Mouse (Mus musculus) myocyte (in vitro differentiated cells): Measurements from ENCODE around the gene Itgae. TPM values are rescaled to one million over a fixed set of nuclear protein-coding genes. Genes with fewer than 3 reads are reported as not detected.

Experiments
- H3K27me3 ChIP-seq: one replicate; pipeline ENCODE4 v1.6.1; 2011; ENCODE audit not compliant: control insufficient read depth, insufficient read depth, insufficient read length
- H3K36me3 ChIP-seq: one replicate; pipeline ENCODE4 v1.6.1; 2011; ENCODE audit not compliant: control insufficient read depth, insufficient read depth
- H3K4me2 ChIP-seq: one replicate; pipeline ENCODE4 v1.6.1; 2011; ENCODE audit warnings: low read depth, control low read depth
- H3K4me3 ChIP-seq: one replicate; pipeline ENCODE4 v1.5.1; 2011; ENCODE audit warnings: mild to moderate bottlenecking, control low read depth, moderate library complexity
- H3K79me2 ChIP-seq: one replicate; pipeline ENCODE4 v1.6.1; 2011; ENCODE audit not compliant: control insufficient read depth, insufficient read depth
- H3ac ChIP-seq: one replicate; pipeline ENCODE4 v1.6.1; 2011; ENCODE audit not compliant: control insufficient read depth, insufficient read length
- CEBPB ChIP-seq: IDR thresholded peaks from 2 replicates; pipeline ENCODE4 v1.6.1; 2011; ENCODE audit warnings: mild to moderate bottlenecking, moderate library complexity; ENCODE audit not compliant: poor library complexity, insufficient read depth, severe bottlenecking
- E2F4 ChIP-seq: IDR thresholded peaks from one replicate; pipeline ENCODE4 v1.6.1; 2011; ENCODE audit warnings: mild to moderate bottlenecking, control low read depth, moderate library complexity; ENCODE audit not compliant: insufficient read depth
- MAX ChIP-seq: IDR thresholded peaks from one replicate; pipeline ENCODE4 v1.6.1; 2011; ENCODE audit warnings: low read depth, mild to moderate bottlenecking, control low read depth
- MYOD1 ChIP-seq, 3 experiments: IDR thresholded peaks; one replicate each; pipeline ENCODE4 v1.6.1; 2011; ENCODE audit warnings: control low read depth in 2 of 3, low read depth in 2 of 3, mild to moderate bottlenecking in 2 of 3, moderate library complexity in 1 of 3; ENCODE audit not compliant: insufficient read length in 2 of 3, control insufficient read depth in 1 of 3
- MYOG ChIP-seq, 3 experiments: IDR thresholded peaks; one replicate each; pipeline ENCODE4 v1.6.1; 2011; ENCODE audit warnings: control low read depth in 2 of 3, low read depth in 2 of 3, mild to moderate bottlenecking in 2 of 3; ENCODE audit not compliant: insufficient read length in 2 of 3, control insufficient read depth in 1 of 3, insufficient read depth in 1 of 3
- POLR2A ChIP-seq: IDR thresholded peaks from one replicate; pipeline ENCODE4 v1.6.1; 2011; ENCODE audit warnings: low read depth, mild to moderate bottlenecking, control low read depth, moderate library complexity; ENCODE audit not compliant: insufficient read length
- POLR2AphosphoS2 ChIP-seq: IDR thresholded peaks from one replicate; pipeline ENCODE4 v1.6.1; 2011; ENCODE audit warnings: low read depth, control low read depth; ENCODE audit not compliant: insufficient read length
- REST ChIP-seq: IDR thresholded peaks from one replicate; pipeline ENCODE4 v1.6.1; 2011; ENCODE audit warnings: mild to moderate bottlenecking, control low read depth, moderate library complexity; ENCODE audit not compliant: insufficient read depth, insufficient read length
- SRF ChIP-seq: IDR thresholded peaks from one replicate; pipeline ENCODE4 v1.6.1; 2011; ENCODE audit warnings: low read depth; ENCODE audit not compliant: control insufficient read depth, insufficient read length
- TCF12 ChIP-seq: IDR thresholded peaks from one replicate; pipeline ENCODE4 v1.6.1; 2011; ENCODE audit warnings: mild to moderate bottlenecking, control low read depth; ENCODE audit not compliant: poor library complexity, insufficient read depth, severe bottlenecking
- TCF3 ChIP-seq: IDR thresholded peaks from one replicate; pipeline ENCODE4 v1.6.1; 2011; ENCODE audit warnings: low read depth, control low read depth; ENCODE audit not compliant: insufficient read length
- USF1 ChIP-seq: IDR thresholded peaks from one replicate; pipeline ENCODE4 v1.6.1; 2011; ENCODE audit warnings: low read depth, mild to moderate bottlenecking, control low read depth, moderate library complexity
- polyA plus RNA-seq: library from polyadenylated mRNA; unstranded; fragments of >200 nt; fragmentation: generic; extraction: Trizol; gene quantifications from one replicate; pipeline ENCODE4 v1.2.1, GENCODE M21; 2012; ENCODE audit warnings: missing spikeins

The Itgae gene
- polyA plus RNA-seq, 1 experiment: 0.06 TPM

DNA sequence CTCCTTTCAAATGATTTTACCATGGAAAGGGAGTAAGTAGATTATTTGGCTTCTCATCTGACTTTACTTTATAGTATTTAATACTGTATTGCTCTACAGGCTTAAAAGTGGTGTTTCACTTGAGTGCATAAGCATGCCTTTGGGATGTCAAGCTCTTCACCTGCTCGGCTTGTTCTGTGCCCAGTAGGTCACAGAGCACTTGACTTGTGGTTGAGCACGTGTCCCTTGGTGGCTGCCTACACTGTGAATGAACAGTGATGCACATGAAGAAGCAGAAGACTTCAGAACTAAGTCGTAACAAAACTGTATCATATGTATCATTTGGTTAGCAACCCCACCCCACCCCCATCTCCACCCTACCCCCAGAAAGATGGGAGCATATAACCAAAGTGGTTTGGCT is 10.1 kb upstream of the Itgae start:
- peaks cover 26% of the 10 kb centered on the region for H3K36me3 ChIP-seq
- no peaks in the 10 kb centered on the region for H3K79me2 ChIP-seq
- no peaks in the 10 kb centered on the region for H3K27me3 ChIP-seq
- H3K4me3 ChIP-seq: no peak overlapping the region
- no peak overlapping the region for H3ac ChIP-seq
- no peak for TF ChIP-seq REST
- TF ChIP-seq SRF: no peak
- TF ChIP-seq USF1: no peak
- TF ChIP-seq MAX: no peak
- no peak for TF ChIP-seq POLR2AphosphoS2
- TF ChIP-seq E2F4: no peak
- TF ChIP-seq TCF3: no peak
- TF ChIP-seq CEBPB: no peak
- TF ChIP-seq MYOD1 (IDR thresholded peaks at IDR 0.05; ENCODE audit: control insufficient read depth in 1 of 3, insufficient read length in 2 of 3, low read depth in 2 of 3): no peak
- no peak for TF ChIP-seq POLR2A
- no peak for TF ChIP-seq TCF12
- TF ChIP-seq MYOG (IDR thresholded peaks at IDR 0.05; ENCODE audit: control insufficient read depth in 1 of 3, insufficient read depth in 1 of 3, insufficient read length in 2 of 3, low read depth in 2 of 3): no peak
- no peak overlapping the region for H3K4me2 ChIP-seq

- no peak overlapping the region for H3K4me2 ChIP-seq
- H3K36me3 ChIP-seq: peaks cover 10% of the 10 kb centered on the region
- no peak for TF ChIP-seq POLR2AphosphoS2
- TF ChIP-seq MYOD1 (IDR thresholded peaks at IDR 0.05; ENCODE audit: control insufficient read depth in 1 of 3, insufficient read length in 2 of 3, low read depth in 2 of 3): no peak
- TF ChIP-seq MAX: no peak
- no peak for TF ChIP-seq REST
- TF ChIP-seq CEBPB: no peak
- TF ChIP-seq E2F4: no peak
- no peak for TF ChIP-seq MYOG (IDR thresholded peaks at IDR 0.05; ENCODE audit: control insufficient read depth in 1 of 3, insufficient read depth in 1 of 3, insufficient read length in 2 of 3, low read depth in 2 of 3)
- TF ChIP-seq TCF3: no peak
- TF ChIP-seq TCF12: no peak
- TF ChIP-seq POLR2A: no peak
- TF ChIP-seq SRF: no peak
- no peak for TF ChIP-seq USF1
Measured at GRCm38 (mm10) chr11:73084303-73084702, 6.1 kb upstream of the Itgae start.

GRCm38 (mm10) chr11:73084804-73085231 is 5.6 kb upstream of the Itgae start:
- Histone ChIP-seq H3K79me2 (no peaks in the 10 kb centered on the region), H3ac (no peak overlapping the region), H3K27me3 (no peaks in the 10 kb centered on the region), H3K36me3 (peaks cover 9% of the 10 kb centered on the region), H3K4me2 (no peak overlapping the region), H3K4me3 (no peak overlapping the region)
- TF ChIP-seq MYOG (IDR thresholded peaks at IDR 0.05; ENCODE audit: control insufficient read depth in 1 of 3, insufficient read depth in 1 of 3, insufficient read length in 2 of 3, low read depth in 2 of 3): no peak
- no peak for TF ChIP-seq USF1
- no peak for TF ChIP-seq E2F4
- no peak for TF ChIP-seq CEBPB
- TF ChIP-seq SRF: no peak
- TF ChIP-seq REST: no peak
- TF ChIP-seq TCF12: no peak
- no peak for TF ChIP-seq TCF3
- TF ChIP-seq POLR2AphosphoS2: no peak
- no peak for TF ChIP-seq POLR2A
- TF ChIP-seq MAX: no peak
- no peak for TF ChIP-seq MYOD1 (IDR thresholded peaks at IDR 0.05; ENCODE audit: control insufficient read depth in 1 of 3, insufficient read length in 2 of 3, low read depth in 2 of 3)

More at GRCm38 (mm10) chr11:73084303-73084702, 6.1 kb upstream of the Itgae start:
- Histone ChIP-seq H3K27me3 (no peaks in the 10 kb centered on the region), H3K4me3 (no peak overlapping the region), H3K79me2 (no peaks in the 10 kb centered on the region), H3ac (no peak overlapping the region)

DNA sequence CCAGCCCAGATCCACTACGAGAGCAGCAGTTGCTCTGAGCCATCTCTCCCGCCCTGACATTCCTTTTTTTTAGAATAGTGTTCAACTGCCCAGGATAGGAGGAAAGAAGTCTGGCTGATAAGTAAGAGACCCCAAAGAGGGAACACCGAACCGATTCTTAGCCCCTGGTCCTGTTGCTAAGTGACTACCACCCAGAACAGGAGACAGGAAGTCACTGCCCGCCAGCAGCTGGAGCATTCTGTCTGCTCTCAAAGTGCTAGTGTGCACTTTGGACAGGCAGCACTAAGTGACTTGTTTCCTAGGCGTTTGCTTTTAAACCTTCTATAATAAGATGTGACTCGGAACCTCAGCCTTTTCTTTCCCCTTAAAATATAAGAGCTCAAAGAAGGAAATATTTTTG is 5.0 kb upstream of the Itgae start:
- no peak overlapping the region for H3ac ChIP-seq
- no peak overlapping the region for H3K4me3 ChIP-seq
- no peak overlapping the region for H3K4me2 ChIP-seq
- TF ChIP-seq SRF (no peak), MAX (no peak), MYOD1 (IDR thresholded peaks at IDR 0.05; ENCODE audit: control insufficient read depth in 1 of 3, insufficient read length in 2 of 3, low read depth in 2 of 3) (no peak), MYOG (IDR thresholded peaks at IDR 0.05; ENCODE audit: control insufficient read depth in 1 of 3, insufficient read depth in 1 of 3, insufficient read length in 2 of 3, low read depth in 2 of 3) (no peak), POLR2AphosphoS2 (no peak), E2F4 (no peak), TCF3 (no peak), TCF12 (no peak), USF1 (no peak), CEBPB (no peak), REST (no peak), POLR2A (no peak)
- H3K79me2 ChIP-seq: no peaks in the 10 kb centered on the region
- peaks cover 9% of the 10 kb centered on the region for H3K36me3 ChIP-seq
- H3K27me3 ChIP-seq: no peaks in the 10 kb centered on the region
